Mouse (Mus musculus): ENCODE results near the gene Tdrd6.

The Tdrd6 gene

GRCm38 (mm10) chr17:43619156-43619555 is 10.9 kb downstream of the Tdrd6 start:
- in situ Hi-C loops (cut with MboI; ENCODE audit: low sequenced_read_pairs) = no loop called here

GRCm38 (mm10) chr17:43612221-43612620 is 17.9 kb downstream of the Tdrd6 start:
- in situ Hi-C loops (cut with MboI; ENCODE audit: low sequenced_read_pairs) = no loop called here

GRCm38 (mm10) chr17:43611586-43611985 is 18.5 kb downstream of the Tdrd6 start:
- in situ Hi-C loops (cut with MboI; ENCODE audit: low sequenced_read_pairs) = no loop called here

GRCm38 (mm10) chr17:43606704-43607103 is 23.4 kb downstream of the Tdrd6 start:
- in situ Hi-C loops (cut with MboI; ENCODE audit: low sequenced_read_pairs) = no loop called here

GRCm38 (mm10) chr17:43598706-43599105 is 31.4 kb downstream of the Tdrd6 start:
- in situ Hi-C loops (cut with MboI; ENCODE audit: low sequenced_read_pairs) = no loop called here

- in situ Hi-C loops (cut with MboI; ENCODE audit: low sequenced_read_pairs) = no loop called here
Measured at GRCm38 (mm10) chr17:43597742-43598141, 32.4 kb downstream of the Tdrd6 start.

- in situ Hi-C loops (cut with MboI; ENCODE audit: low sequenced_read_pairs) = no loop called here
Measured at GRCm38 (mm10) chr17:43592296-43593291, 37.5 kb downstream of the Tdrd6 start.

- in situ Hi-C loops (cut with MboI; ENCODE audit: low sequenced_read_pairs) = no loop called here
Measured at GRCm38 (mm10) chr17:43590531-43590930, 39.6 kb downstream of the Tdrd6 start.

- in situ Hi-C loops (cut with MboI; ENCODE audit: low sequenced_read_pairs) = no loop called here
Measured at GRCm38 (mm10) chr17:43589750-43590149, 40.3 kb downstream of the Tdrd6 start.

GRCm38 (mm10) chr17:43587278-43587677 is 42.8 kb downstream of the Tdrd6 start:
- in situ Hi-C loops (cut with MboI; ENCODE audit: low sequenced_read_pairs) = no loop called here

GRCm38 (mm10) chr17:43584771-43585170 is 45.3 kb downstream of the Tdrd6 start:
- in situ Hi-C loops (cut with MboI; ENCODE audit: low sequenced_read_pairs) = no loop called here

GRCm38 (mm10) chr17:43581012-43581467 is 49.1 kb downstream of the Tdrd6 start:
- in situ Hi-C loops (cut with MboI; ENCODE audit: low sequenced_read_pairs) = no loop called here

- in situ Hi-C loops (cut with MboI; ENCODE audit: low sequenced_read_pairs) = no loop called here
Measured at GRCm38 (mm10) chr17:43580456-43580855, 49.6 kb downstream of the Tdrd6 start.

GRCm38 (mm10) chr17:43573624-43574073 is 56.5 kb downstream of the Tdrd6 start:
- in situ Hi-C loops (cut with MboI; ENCODE audit: low sequenced_read_pairs) = no loop called here

GRCm38 (mm10) chr17:43569287-43569686 is 60.8 kb downstream of the Tdrd6 start:
- in situ Hi-C loops (cut with MboI; ENCODE audit: low sequenced_read_pairs) = no loop called here

- in situ Hi-C loops (cut with MboI; ENCODE audit: low sequenced_read_pairs) = no loop called here
Measured at GRCm38 (mm10) chr17:43567992-43568888, 61.9 kb downstream of the Tdrd6 start, which contains the start of gene Pla2g7. Gene Pla2g7 (plus strand): TSS chr17:43568098.

- in situ Hi-C loops (cut with MboI; ENCODE audit: low sequenced_read_pairs) = no loop called here
Measured at GRCm38 (mm10) chr17:43567593-43567991, 62.5 kb downstream of the Tdrd6 start.

Measured in CH12F3 (cell line).